Mouse (Mus musculus): ENCODE data around the gene Aldob.
"Not testable (repeated sequence)": the region's sequence is repeated elsewhere in the genome, so short reads cannot be mapped to it uniquely, and the experiment has no call there.

Gene Aldob

DNA sequence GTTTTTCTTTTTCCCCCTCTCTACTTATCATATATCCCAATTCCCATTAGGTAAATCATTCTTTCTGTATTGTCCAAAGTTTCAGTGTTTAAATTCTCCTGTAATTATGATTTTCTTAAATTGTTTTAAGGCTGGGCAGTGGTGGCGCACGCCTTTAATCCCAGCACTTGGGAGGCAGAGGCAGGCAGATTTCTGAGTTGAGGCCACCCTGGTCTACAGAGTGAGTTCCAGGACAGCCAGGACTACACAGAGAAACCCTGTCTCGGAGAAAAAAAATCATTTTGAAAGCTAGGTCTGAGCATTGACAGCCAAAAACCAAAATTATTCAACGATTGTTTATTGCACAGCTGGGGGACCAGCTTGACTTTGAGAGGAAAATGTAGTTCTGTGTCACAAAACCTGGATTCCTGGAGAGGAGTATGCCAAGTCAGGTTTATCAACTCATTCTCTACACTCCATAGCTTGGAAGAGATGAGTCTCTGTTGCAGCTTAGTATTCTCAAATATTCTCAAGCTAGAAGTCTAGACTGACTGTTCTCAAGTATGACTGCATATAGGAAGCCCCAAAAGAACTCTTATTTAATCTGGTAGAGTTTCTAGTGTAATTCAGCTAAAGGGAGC lies 13.6 kb downstream of the Aldob start:
- DNase-seq (ENCODE audit: low spot score in 2 of 2): no peak

DNA sequence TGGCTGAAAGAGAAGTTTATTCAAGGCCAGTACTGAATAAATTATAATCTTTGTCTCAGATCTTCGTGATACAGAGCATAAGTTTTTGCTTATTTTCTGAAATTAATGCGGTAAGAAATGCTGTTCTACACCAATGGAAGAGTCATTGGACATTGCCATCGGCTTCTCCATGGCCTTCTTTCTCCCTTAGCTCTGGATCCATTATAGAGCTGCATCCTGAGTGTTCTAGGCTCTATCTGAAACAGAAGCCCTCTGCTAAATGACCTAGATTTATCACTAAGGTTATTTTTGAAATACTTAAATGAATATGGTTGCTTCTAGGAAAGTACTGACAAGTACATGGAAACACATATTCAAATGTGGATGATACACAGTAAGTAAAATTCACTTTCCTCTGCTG lies 14.3 kb downstream of the Aldob start:
- no peak for DNase-seq (ENCODE audit: low spot score in 2 of 2)

DNA sequence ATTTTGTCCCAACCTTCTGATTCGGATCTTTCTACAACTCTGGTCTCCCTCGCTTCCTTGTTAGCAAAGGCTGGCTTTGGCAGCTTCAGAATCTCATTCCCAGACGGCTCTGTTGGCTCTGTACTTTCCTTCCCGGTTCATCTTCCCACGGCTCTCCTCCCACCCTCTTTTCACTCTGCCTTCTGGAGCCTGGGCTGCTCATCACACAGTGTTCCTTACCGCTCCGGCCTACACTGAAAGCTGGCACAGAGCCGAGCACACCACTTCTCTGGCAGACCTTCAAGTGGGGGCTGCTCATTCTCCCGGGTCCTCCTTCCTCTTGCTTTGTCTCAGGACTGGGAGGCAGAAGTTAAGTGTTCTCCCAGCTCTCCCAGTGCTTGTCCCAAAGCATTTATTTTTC lies 26.8 kb downstream of the Aldob start:
- DNase-seq (ENCODE audit: low spot score in 2 of 2): peak; percentile 84 to 89

DNA sequence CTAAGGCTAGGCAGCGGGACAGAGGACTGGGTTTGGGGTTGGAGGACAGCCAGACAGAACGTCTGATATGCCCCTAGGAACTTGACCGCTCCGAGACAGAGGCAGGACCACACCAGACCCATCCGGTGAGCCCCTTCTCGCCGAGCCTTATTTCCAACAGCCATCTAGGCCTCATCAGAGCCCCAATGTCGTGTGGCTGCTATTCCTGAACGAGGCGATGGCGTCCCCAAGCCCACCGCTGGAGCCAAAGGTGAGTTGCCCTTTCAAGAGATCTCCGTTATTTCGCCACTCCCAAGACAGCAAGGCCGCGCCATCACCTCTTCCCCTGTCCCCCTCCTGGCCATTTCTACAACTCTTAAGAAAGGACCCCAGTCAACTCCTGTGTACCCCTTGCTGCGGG lies 28.0 kb downstream of the Aldob start:
- no peak for DNase-seq (ENCODE audit: low spot score in 2 of 2)

DNA sequence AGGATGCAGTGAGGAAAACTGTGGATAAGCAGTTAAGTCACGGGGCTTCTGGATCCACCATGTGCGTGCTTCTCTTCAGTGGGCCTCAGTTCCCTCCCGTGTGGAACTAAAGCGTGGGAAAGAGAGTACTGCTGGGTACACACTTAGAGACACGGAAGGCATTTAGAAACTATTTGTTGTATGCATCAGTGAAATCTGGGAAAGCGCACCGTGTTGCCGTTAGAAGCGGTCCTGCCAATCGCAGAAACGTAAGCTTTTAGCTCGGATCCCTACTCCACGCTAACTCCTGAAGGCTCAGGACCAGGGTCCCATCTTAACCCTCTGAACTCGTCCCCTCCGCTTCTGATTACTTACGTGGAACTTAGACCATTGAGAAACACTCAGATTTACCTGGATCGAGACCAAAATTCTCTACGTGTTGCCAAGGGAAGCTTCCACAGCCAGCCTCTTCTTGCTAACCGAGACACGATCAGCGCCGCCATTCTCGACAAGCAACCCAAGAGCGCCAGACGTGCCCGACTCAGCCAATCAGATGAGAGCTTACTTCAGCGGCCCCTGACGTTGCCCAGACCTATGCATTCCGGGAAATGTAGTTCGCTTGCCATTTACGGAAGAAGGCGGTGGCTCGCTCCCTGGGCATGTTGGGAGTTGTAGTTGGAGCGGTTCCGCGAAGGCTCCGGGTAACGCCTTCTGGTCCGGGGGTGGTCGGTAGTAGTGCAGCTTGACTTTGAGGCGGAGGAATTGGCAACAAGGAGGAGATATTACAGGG lies 28.6 kb downstream of the Aldob start, which contains the start of the genes Mrpl50 and Zfp189:
Mrpl50 (minus strand) TSS at position 522 of the 769 bp plus-strand sequence.
Zfp189 (plus strand) TSS at position 605 of the 769 bp plus-strand sequence.
- DNase-seq (ENCODE audit: low spot score in 2 of 2): peak; percentile 97 to 98

DNA sequence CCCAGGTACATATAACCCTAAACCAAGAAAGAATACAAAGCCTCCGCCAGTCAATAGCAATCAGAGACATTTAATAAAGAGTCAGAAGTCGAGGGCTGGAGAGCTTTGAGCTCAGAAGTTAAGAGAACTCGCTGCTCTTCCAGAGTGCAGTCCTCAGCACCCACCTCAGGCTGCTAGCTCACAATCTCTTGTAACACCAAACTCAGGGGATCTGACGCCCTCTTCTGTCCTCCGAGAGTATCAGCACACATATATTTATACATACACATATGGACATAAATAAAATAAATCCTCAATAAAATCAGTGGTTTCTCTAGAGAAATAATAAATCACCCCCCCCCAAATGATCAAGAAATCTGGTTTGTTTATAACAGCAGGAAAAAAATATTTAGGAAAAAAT lies 29.9 kb downstream of the Aldob start:
- DNase-seq (ENCODE audit: low spot score in 2 of 2): no peak

DNA sequence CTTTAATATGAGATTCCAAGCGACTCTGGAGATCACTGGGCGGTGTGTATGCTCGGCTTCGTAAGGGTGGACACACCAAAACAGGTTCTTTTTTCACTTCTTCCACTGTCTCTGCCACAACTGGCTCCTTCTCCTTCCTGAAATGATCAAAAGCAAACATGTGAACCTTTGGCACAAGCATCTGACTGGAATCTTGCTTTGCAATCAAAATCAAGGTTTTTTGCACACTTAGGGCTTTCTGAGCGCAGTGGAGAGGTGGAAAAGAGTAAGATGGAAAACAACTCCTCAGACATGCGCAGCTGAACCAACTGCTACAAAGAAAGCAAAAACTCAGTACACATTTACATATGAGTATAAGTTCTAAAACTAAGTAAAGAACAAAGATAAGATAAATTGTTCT lies 34.9 kb downstream of the Aldob start:
- DNase-seq (ENCODE audit: low spot score in 2 of 2): no peak

DNA sequence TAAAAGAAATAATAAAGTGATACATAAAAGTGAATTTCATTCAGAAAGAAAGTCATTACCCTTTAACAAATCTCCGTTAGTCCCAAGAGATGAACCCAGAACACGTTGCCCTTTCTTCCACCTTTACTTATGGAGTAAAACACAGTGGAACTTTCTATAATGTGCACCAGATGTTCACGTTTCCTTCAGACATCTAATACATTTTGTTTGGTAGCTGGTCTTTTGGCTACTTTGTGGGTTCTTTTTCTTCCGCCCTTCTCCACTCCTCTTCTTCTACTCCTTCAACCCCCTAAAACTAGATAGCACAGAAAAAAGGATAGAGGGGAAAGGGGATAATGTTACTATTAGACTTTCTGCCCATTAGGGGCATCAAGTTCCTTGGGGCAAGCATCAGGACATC lies 36.7 kb downstream of the Aldob start:
- no peak for DNase-seq (ENCODE audit: low spot score in 2 of 2)

DNA sequence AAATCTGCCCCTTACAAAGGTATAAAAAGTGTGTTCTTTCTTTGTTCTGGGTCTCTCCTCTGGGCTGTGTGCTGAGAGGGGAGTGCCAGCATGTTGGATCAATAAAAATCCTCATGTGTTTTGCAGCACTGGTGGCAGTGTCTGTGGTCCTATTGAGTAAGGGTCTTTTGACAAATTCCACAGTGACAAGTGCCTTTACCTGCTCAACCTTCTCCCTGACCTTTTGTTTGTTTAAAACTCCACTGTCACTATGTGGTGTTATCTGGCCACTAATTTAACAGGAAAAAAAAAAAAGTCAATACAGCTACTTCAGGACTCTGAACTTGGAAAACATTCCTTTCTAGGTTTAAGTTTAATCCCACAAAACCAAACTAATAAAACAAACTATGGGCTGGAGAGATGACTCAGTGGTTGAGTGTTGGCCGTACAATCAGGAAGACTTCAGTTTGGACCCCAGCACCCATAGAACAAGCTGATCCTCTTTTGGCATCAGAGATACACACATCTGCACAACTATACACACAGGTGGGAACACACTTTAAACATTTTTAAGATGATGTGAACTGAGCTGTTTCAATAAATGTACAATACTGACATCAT lies 39.0 kb downstream of the Aldob start:
- not testable (repeated sequence) for DNase-seq (ENCODE audit: low spot score in 2 of 2)

DNA sequence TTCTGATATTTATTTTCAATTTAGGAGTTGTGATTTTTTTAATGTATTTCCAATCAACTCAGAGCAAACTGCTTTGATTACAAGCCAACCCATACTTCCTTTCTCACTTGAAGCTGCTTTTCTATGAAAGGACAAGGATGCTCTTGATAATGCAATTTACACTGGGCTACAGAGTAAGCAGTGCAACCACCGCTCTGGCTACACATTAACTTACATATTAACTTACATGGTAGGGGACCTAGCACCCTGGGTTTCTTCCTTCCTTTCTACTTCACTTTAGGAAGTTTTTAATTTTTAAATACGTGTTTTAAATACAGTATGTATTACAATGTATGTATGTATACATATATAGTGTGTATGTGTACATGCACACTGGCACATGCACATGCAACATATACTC lies 40.2 kb downstream of the Aldob start:
- DNase-seq (ENCODE audit: low spot score in 2 of 2): no peak

DNA sequence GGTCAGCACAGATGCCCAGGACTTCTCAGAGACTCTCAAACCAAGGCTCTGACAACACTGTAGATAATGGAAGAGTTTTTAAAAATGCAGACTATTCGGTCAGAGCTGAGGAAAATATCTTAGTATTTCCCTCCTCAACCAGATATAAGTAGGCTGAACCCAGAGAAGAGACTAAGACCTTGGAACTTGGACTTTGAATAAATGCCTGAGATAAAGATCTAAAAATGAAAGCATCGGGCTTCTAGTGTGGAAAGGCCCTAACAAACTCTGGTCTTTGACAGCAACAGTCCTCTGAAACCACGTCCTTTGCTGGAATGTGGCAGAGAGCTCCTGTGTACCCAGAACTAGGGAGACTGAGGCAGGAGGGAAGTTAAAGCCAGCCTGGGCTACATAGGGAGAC lies 43.0 kb downstream of the Aldob start, which contains the start of gene Baat:
Baat (minus strand) TSS at position 172 of the 400 bp plus-strand sequence.
- no peak for DNase-seq (ENCODE audit: low spot score in 2 of 2)

DNA sequence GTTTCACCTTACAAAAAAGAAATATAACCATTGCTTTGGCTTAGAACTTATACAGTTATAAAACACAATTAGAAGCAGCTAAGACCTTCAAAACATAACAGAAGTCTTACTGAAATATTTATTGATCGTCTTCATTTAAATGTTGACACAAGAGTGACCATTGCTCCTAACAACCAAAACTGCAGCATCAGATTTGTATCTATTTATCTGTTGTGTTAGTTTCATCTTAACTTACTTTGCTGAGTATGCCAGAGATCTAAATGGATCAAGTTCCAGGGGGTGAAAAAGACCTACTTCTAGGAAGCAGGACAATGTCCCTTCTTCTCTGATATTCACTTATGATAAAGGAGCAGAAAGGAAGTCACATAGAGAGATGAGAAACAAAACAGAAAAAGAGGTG lies 45.8 kb downstream of the Aldob start:
- no peak for DNase-seq (ENCODE audit: low spot score in 2 of 2)

Data from right cerebral cortex, adult 2 months (tissue).